Mouse (Mus musculus): ENCODE results near the gene Soga1. TPM values are rescaled to one million over a fixed set of nuclear protein-coding genes. Genes with fewer than 3 reads are reported as not detected.

Soga1 gene
- polyA plus RNA-seq, 1 experiment from 2014 or later = 4.0 TPM

DNA sequence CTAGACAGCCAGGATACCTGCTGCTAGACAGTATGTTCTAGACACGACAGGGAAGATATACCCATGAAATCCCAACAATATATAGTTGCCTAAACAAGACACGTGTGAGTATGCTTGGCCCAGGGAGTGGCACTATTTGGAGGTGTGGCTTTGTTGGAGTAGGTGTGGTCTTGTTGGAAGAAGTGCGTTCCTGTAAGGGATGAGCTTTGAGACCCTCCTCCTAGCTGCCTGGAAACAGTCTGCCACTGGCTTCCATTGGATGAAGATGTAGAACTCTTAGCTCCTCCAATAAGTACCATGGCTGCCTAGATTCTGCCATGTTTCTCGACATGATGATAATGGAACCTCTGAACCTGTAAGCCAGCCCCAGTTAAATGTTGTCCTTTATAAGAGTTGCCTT lies 97.8 kb downstream of the Soga1 start:
- Histone ChIP-seq H3K4me3 (no peak overlapping the region), H3K9me3 (no peaks in the 10 kb centered on the region), H3K27me3 (ENCODE audit: insufficient read depth, poor library complexity, severe bottlenecking) (no peaks in the 10 kb centered on the region), H3K4me1 (replicated peaks) (peaks cover 3% of the 10 kb centered on the region; the same call in 1 of the 2 replicates), H3K27ac (no peak overlapping the region), H3K36me3 (no peaks in the 10 kb centered on the region)
- WGBS = 86% methylated on average over 4 of the region's 4 CpGs
- DNase-seq (ENCODE audit: low spot score) = no peak

DNA sequence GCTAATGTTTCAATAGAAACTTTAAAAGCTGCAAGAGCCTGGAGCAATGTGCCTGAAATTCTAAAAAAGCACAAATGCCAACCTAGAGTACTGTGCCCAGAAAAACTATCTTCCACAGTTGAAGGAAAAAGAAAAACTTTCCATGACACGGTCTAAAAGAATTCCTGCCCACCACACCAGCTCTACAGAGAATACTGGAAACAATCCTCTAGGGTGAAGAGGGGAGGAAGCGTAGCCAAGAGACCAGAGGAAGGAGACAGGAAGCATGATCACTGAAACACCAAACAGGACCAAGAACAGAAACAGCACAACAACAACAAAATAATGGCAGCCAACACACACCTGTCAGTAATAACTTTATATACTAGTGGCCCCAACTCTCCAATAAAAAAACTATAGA lies 99.0 kb downstream of the Soga1 start:
- Histone ChIP-seq H3K36me3 (no peaks in the 10 kb centered on the region), H3K27ac (no peak overlapping the region), H3K27me3 (ENCODE audit: insufficient read depth, poor library complexity, severe bottlenecking) (no peaks in the 10 kb centered on the region), H3K4me3 (no peak overlapping the region), H3K9me3 (no peaks in the 10 kb centered on the region), H3K4me1 (replicated peaks) (peaks cover 3% of the 10 kb centered on the region; the same call in 1 of the 2 replicates)
- DNase-seq (ENCODE audit: low spot score) = no peak
- WGBS = 87% methylated on average over 2 of the region's 2 CpGs

DNA sequence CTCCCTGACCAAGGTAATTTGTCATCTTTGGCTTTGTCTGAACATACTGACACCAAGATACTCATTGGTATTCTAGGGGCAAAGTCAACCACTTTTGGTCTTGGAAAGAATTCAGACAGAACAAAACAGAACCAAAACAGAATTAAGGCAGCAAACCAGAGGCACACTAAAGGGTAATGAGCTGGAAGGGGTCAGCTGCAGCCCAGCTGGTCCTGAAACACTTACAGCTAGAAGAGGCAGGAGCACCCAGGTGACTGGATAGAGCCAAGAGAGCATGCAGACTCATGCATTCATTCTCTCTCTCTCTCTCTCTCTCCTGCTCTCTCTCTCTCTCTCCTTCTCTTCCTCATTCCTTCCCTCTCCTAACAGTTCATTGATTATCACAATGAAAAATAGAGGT lies 102.3 kb downstream of the Soga1 start:
- H3K4me3 ChIP-seq = no peak overlapping the region
- peaks cover 3% of the 10 kb centered on the region; the same call in 1 of the 2 replicates for H3K4me1 ChIP-seq (replicated peaks)
- no peak overlapping the region; the same call in 1 of the 2 replicates for H3K27ac ChIP-seq
- no peaks in the 10 kb centered on the region for H3K9me3 ChIP-seq
- no peaks in the 10 kb centered on the region for H3K36me3 ChIP-seq
- DNase-seq (ENCODE audit: low spot score) = no peak
- no peaks in the 10 kb centered on the region for H3K27me3 ChIP-seq (ENCODE audit: insufficient read depth, poor library complexity, severe bottlenecking)

DNA sequence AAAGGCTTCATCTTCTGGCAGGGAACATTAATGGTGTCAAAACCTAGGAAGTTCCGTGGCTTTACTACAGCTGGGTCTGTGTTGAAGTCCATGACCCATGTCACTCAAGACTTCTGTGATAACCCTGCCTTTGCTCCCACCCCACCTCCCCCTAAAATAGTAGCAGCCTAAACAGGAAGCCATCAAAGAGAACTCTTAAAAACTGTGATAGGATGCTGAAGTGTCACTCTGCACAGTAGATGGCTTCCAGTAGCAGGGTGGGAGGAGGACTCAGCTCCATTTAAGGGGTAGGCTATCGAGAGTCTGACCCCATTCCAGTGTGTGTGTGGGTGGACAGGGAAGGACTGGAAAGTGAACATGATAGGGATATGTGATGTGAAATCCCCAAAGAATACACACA lies 104.1 kb downstream of the Soga1 start:
- no peaks in the 10 kb centered on the region for H3K36me3 ChIP-seq
- no peak overlapping the region for H3K27ac ChIP-seq
- H3K27me3 ChIP-seq (ENCODE audit: insufficient read depth, poor library complexity, severe bottlenecking) = no peaks in the 10 kb centered on the region
- H3K4me1 ChIP-seq (replicated peaks) = peaks cover 3% of the 10 kb centered on the region; the same call in 1 of the 2 replicates
- H3K4me3 ChIP-seq = no peak overlapping the region
- WGBS = 82% methylated on average over 2 of the region's 2 CpGs
- no peaks in the 10 kb centered on the region for H3K9me3 ChIP-seq
- DNase-seq (ENCODE audit: low spot score) = no peak

DNA sequence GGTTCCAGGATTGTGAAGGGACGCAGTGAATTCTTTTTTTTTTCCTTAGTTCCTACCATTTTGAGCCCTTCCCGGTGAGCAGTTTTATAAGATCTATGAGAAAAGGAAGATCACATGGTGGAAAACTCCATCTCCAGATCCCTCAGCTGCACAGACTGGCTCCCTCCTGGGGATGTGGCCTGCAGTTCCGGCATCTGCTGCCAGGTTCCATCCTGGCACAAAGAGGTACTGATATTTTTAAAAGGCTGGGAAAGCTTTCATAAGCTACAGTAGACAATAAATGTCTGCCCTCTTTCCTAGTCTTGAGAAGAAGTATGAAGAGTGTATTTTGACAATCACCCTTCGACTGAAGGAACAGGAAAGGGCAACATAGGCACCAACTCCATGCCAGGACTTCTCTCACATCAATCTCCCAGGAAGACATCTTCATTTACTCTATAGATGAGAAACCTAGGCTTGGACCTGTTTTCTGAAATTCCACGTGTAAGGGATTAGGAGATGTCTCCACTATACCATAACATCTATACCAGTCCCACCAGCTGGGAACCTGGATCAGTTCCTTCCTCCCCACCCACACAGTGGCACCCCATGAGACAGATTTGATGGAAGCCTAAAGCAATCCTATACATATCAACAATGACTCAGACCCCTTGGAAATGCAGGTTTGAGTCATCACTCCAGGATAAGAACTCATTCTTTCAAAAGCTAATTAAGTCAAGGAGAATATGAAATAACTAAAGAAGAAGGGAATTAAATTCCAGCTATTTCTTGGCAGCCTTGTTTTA lies 105.5 kb downstream of the Soga1 start:
- Histone ChIP-seq H3K27ac (no peak overlapping the region), H3K27me3 (ENCODE audit: insufficient read depth, poor library complexity, severe bottlenecking) (no peaks in the 10 kb centered on the region), H3K9me3 (no peaks in the 10 kb centered on the region), H3K36me3 (no peaks in the 10 kb centered on the region), H3K4me3 (no peak overlapping the region), H3K4me1 (replicated peaks) (peaks cover 3% of the 10 kb centered on the region; the same call in 1 of the 2 replicates)
- DNase-seq (ENCODE audit: low spot score) = no peak
- WGBS = 89% methylated on average over 5 of the region's 5 CpGs

DNA sequence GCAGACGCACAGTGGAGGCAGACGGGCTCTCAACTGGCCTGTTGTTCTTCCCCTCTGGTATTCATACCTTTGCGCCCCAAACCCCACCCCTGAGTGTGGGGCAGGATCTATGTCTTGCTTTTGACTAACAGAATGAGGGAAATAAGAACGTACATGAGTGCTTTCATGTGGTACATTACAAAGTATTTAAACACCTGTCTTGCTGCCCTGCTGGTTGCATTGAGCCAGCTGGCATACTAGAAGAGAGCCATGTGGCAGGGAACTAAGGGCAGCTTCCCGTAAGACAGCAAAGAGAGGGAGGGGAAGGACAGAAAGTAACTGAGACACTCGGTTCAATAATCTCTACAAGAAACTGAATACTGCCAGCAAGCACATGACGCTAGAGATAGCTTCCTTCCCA lies 108.8 kb downstream of the Soga1 start:
- no peaks in the 10 kb centered on the region for H3K27me3 ChIP-seq (ENCODE audit: insufficient read depth, poor library complexity, severe bottlenecking)
- H3K36me3 ChIP-seq = no peaks in the 10 kb centered on the region
- H3K4me1 ChIP-seq (replicated peaks) = no peaks in the 10 kb centered on the region; the same call in 1 of the 2 replicates
- 82% methylated on average over 7 of the region's 7 CpGs for WGBS
- DNase-seq (ENCODE audit: low spot score) = no peak
- no peak overlapping the region for H3K4me3 ChIP-seq
- no peak overlapping the region for H3K27ac ChIP-seq
- no peaks in the 10 kb centered on the region for H3K9me3 ChIP-seq

DNA sequence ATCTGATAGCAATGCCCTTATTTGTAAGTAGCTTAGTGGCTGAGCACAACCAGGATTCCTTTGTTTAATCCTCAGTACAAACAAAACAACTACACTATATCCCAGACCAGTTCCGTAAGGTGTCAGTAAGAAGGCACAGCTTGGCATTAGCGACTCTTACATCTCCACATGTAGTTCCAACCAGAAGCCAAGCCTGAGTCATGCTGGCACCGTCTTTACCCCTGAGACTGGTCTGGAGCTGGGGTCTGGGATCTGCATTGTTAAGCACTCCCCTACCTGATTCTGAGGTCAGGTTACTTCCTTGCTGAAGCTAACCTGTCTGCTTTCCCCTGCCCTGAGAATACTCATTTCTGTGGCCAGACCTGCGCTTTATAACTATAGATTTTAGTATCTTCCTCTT lies 110.6 kb downstream of the Soga1 start:
- no peaks in the 10 kb centered on the region for H3K36me3 ChIP-seq
- no peak for DNase-seq (ENCODE audit: low spot score)
- no peaks in the 10 kb centered on the region for H3K27me3 ChIP-seq (ENCODE audit: insufficient read depth, poor library complexity, severe bottlenecking)
- H3K4me1 ChIP-seq (replicated peaks) = no peaks in the 10 kb centered on the region; the same call in 1 of the 2 replicates
- no peak overlapping the region for H3K4me3 ChIP-seq
- H3K27ac ChIP-seq = no peak overlapping the region
- 79% methylated on average over 4 of the region's 4 CpGs for WGBS
- no peaks in the 10 kb centered on the region for H3K9me3 ChIP-seq

DNA sequence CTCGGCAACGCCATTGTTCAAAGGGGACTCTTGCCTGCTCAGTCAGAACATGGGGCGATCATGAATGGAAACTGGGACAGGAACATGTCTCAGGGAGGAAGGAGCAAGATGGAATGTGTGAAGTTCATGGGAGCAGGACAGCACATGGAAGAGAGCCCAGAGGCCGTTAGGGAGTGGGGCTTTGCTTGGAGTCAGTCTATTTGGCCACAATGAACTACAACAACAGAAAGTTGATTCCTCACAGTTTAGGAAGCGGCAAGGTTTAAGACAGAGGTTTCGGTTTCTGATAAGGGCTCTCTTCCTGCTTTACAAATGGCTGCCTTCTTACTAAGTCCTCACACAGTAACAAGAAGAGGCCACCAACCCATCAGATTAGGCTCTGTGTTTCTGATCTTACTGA lies 111.7 kb downstream of the Soga1 start:
- Histone ChIP-seq H3K4me1 (replicated peaks) (no peaks in the 10 kb centered on the region; the same call in 1 of the 2 replicates), H3K27me3 (ENCODE audit: insufficient read depth, poor library complexity, severe bottlenecking) (no peaks in the 10 kb centered on the region), H3K27ac (no peak overlapping the region), H3K9me3 (no peaks in the 10 kb centered on the region), H3K4me3 (no peak overlapping the region), H3K36me3 (no peaks in the 10 kb centered on the region)
- no peak for DNase-seq (ENCODE audit: low spot score)
- WGBS = 83% methylated on average over 6 of the region's 6 CpGs

Other genes starting within 250 kb of the Soga1 start
- gene Tgif2, start 239.2 kb downstream of the Soga1 start, polyA plus RNA-seq (2016; fragmentation: Nextera tagmentation; extraction: Ambion mirVana) = 88.4 and 90.3 TPM in 2 replicates
- 8.1 and 9.4 TPM in 2 replicates for gene 4930518I15Rik, start 221.3 kb downstream of the Soga1 start, polyA plus RNA-seq (2016; fragmentation: Nextera tagmentation; extraction: Ambion mirVana)
- 184 and 188 TPM in 2 replicates for gene Rab5if, start 216.1 kb downstream of the Soga1 start, polyA plus RNA-seq (2016; fragmentation: Nextera tagmentation; extraction: Ambion mirVana)
- gene Sla2, start 192.1 kb downstream of the Soga1 start, polyA plus RNA-seq (2016; fragmentation: Nextera tagmentation; extraction: Ambion mirVana) = 0.37 and 0.90 TPM in 2 replicates
- gene Ndrg3, start 87.2 kb downstream of the Soga1 start, polyA plus RNA-seq (2016; fragmentation: Nextera tagmentation; extraction: Ambion mirVana) = 44.8 and 49.3 TPM in 2 replicates
- 44.1 and 51.2 TPM in 2 replicates for gene Dsn1, start 72.1 kb downstream of the Soga1 start, polyA plus RNA-seq (2016; fragmentation: Nextera tagmentation; extraction: Ambion mirVana)
- gene Tldc2, start 7.8 kb upstream of the Soga1 start, polyA plus RNA-seq (2016; fragmentation: Nextera tagmentation; extraction: Ambion mirVana) = not detected in 2 replicates
- 18.8 and 22.9 TPM in 2 replicates for gene Samhd1, start 56.0 kb upstream of the Soga1 start, polyA plus RNA-seq (2016; fragmentation: Nextera tagmentation; extraction: Ambion mirVana)
- gene Rbl1, start 125.3 kb upstream of the Soga1 start, polyA plus RNA-seq (2016; fragmentation: Nextera tagmentation; extraction: Ambion mirVana) = 22.9 and 28.1 TPM in 2 replicates
- gene Rpn2, start 199.8 kb upstream of the Soga1 start, polyA plus RNA-seq (2016; fragmentation: Nextera tagmentation; extraction: Ambion mirVana) = 273 and 275 TPM in 2 replicates
- 0.44 and 0.60 TPM in 2 replicates for gene Mroh8, start 200.3 kb upstream of the Soga1 start, polyA plus RNA-seq (2016; fragmentation: Nextera tagmentation; extraction: Ambion mirVana)